8 mouse cellular contexts compared by ENCODE assay signal in genomic region chr13:23543965-23544786, GRCm38 (mm10). TPM values are rescaled to one million over a fixed set of nuclear protein-coding genes. Genes with fewer than 3 reads are reported as not detected.
DNase-seq lines count a peak whose midpoint lies in the region; ATAC-seq and TF ChIP-seq lines count a peak whose summit lies in the region.

Hist1h3f (plus strand) TSS chr13:23544052.

- H3K36me3 ChIP-seq in E14TG2a.4 (ENCODE audit: insufficient read depth, low read length) = no peaks in the 10 kb centered on the region
- no peaks in the 10 kb centered on the region for H3K36me3 ChIP-seq in heart, embryonic 14.5 days (ENCODE audit: control insufficient read depth, insufficient read depth, low read length)
- H3K36me3 ChIP-seq in liver, embryonic 12.5 days = no peaks in the 10 kb centered on the region

- peak within 1 kb of the TSS; percentile 81 for H3K4me2 ChIP-seq in heart, embryonic 14.5 days (ENCODE audit: low read length)
- peak within 1 kb of the TSS; percentile 76 for H3K4me2 ChIP-seq in liver, embryonic 12.5 days

- H3K9ac ChIP-seq in heart, embryonic 14.5 days (ENCODE audit: low read length) = peak within 1 kb of the TSS; percentile 75
- peak within 1 kb of the TSS; percentile 84 for H3K9ac ChIP-seq in liver, embryonic 12.5 days

- H3K4me3 ChIP-seq in E14TG2a.4 (replicated peaks; ENCODE audit: low read length) = peak within 1 kb of the TSS; percentile 74
- H3K4me3 ChIP-seq in brown adipose tissue, adult 24 weeks (ENCODE audit: insufficient read depth, low read depth, low read length) = peak within 1 kb of the TSS; percentile 84
- H3K4me3 ChIP-seq in heart, embryonic 14.5 days (ENCODE audit: control insufficient read depth in 1 of 2, insufficient read depth in 1 of 2, low read depth in 1 of 2, low read length in 2 of 2) = peak within 1 kb of the TSS; percentile 47 to 67
- peak within 1 kb of the TSS; percentile 62 for H3K4me3 ChIP-seq in liver, embryonic 12.5 days

- H3K9me3 ChIP-seq in E14TG2a.4 (ENCODE audit: low read length) = no peaks in the 10 kb centered on the region
- no peaks in the 10 kb centered on the region for H3K9me3 ChIP-seq in heart, embryonic 14.5 days (ENCODE audit: control insufficient read depth, low read length)
- no peaks in the 10 kb centered on the region for H3K9me3 ChIP-seq in liver, embryonic 12.5 days (replicated peaks)

- 0 out of 2 replicates have a peak within 1 kb of the TSS, but pooled peaks have one; percentile 40 for H3K27ac ChIP-seq in brown adipose tissue, adult 24 weeks (replicated peaks; ENCODE audit: low read depth, low read length)
- peak within 1 kb of the TSS; percentile 86 to 95 for H3K27ac ChIP-seq in heart, embryonic 14.5 days (replicated peaks in 1 of 2; ENCODE audit: control insufficient read depth in 1 of 2, insufficient read depth in 1 of 2, low read depth in 2 of 2, low read length in 2 of 2)
- peak within 1 kb of the TSS; percentile 98 for H3K27ac ChIP-seq in liver, embryonic 12.5 days

- no peaks in the 10 kb centered on the region for H3K27me3 ChIP-seq in E14TG2a.4 (ENCODE audit: insufficient read depth, low read length)
- no peaks in the 10 kb centered on the region for H3K27me3 ChIP-seq in heart, embryonic 14.5 days (ENCODE audit: control insufficient read depth, insufficient read depth, low read length)
- H3K27me3 ChIP-seq in liver, embryonic 12.5 days (replicated peaks) = no peaks in the 10 kb centered on the region

- DNase-seq in fibroblast of lung, adult 2 months (ENCODE audit: low read depth) = peak; percentile 93
- peak; percentile 73 for DNase-seq in kidney, postnatal 10 days
- DNase-seq in naive thymus-derived CD4-positive, alpha-beta T cell, adult 2 months (ENCODE audit: low read depth) = peak; percentile 97
- DNase-seq in testis, postnatal 10 days (ENCODE audit: low spot score) = peak; percentile 63

- peak; percentile 89 for ATAC-seq in heart, embryonic 14.5 days (ENCODE audit: insufficient number of reproducible peaks, insufficient read depth, low FRiP score, low read depth)
- ATAC-seq in liver, embryonic 12.5 days = peak; percentile 78

- TF ChIP-seq CTCF in E14TG2a.4 (conservative IDR thresholded peaks at IDR 0.05; ENCODE audit: low read length) = no peak

- peaks cover 18% of the 10 kb centered on the region for H3K4me1 ChIP-seq in E14TG2a.4 (replicated peaks; ENCODE audit: low read depth, low read length)
- H3K4me1 ChIP-seq in brown adipose tissue, adult 24 weeks (ENCODE audit: control insufficient read depth, insufficient read depth, insufficient read length, low read length) = no peaks in the 10 kb centered on the region
- peaks cover 0 to 6% of the 10 kb centered on the region in 2 experiments; a peak in 2 of 4 replicates for H3K4me1 ChIP-seq in heart, embryonic 14.5 days (ENCODE audit: control insufficient read depth in 2 of 2, insufficient read depth in 2 of 2, low read length in 2 of 2)
- peaks cover 28% of the 10 kb centered on the region for H3K4me1 ChIP-seq in liver, embryonic 12.5 days

- under 1% methylated on average over 26 of the region's 45 CpGs for whole genome bisulfite sequencing in heart, embryonic 14.5 days
- under 1% methylated on average over 32 of the region's 45 CpGs for WGBS in liver, embryonic 12.5 days (ENCODE audit: insufficient replicate concordance)

RNA-seq across cellular contexts. Expression of gene Hist1h3f, which starts in this region (rescaled TPM):
- polyA plus RNA-seq in brown adipose tissue, adult 24 weeks (2012; ENCODE audit: insufficient read depth, insufficient read length, missing spikeins) = not detected in 2 replicates
- polyA plus RNA-seq in heart, embryonic 14.5 days (2014; fragmentation: Nextera tagmentation; extraction: Ambion mirVana) = 0.65 and 0.72 TPM in 2 replicates
- 1.3 and 1.6 TPM in 2 replicates for polyA plus RNA-seq in liver, embryonic 12.5 days (2016; fragmentation: Nextera tagmentation; extraction: Ambion mirVana)

Comparison
In these comparisons a context has a peak if more than half of its experiments do, and no peak if none do; other contexts are left out.
1. Peak in every context shown above with its lines: DNase-seq, ATAC-seq, H3K4me3 ChIP-seq and H3K27ac ChIP-seq.
2. Peak in ATAC-seq, H3K4me3 ChIP-seq, H3K27ac ChIP-seq, H3K9ac ChIP-seq and H3K4me2 ChIP-seq in heart, embryonic 14.5 days; RNA of the gene not detected or under 1 TPM.
3. H3K27ac ChIP-seq: peak in every context shown above with its lines; median percentile 98 in liver, embryonic 12.5 days; 90 in heart, embryonic 14.5 days; 40 in brown adipose tissue, adult 24 weeks.